Mouse (Mus musculus) lung, embryonic 14.5 days (tissue): ENCODE measurements around the gene Eno2. TPM values are rescaled to one million over a fixed set of nuclear protein-coding genes. Genes with fewer than 3 reads are reported as not detected.

Experiments used
- ATAC-seq: fragments of 200-750 bp; cut with Nextera tagmentation; 2 replicates; pipeline ENCODE4 v1.8.0; 2017; ENCODE audit warnings: mild to moderate bottlenecking, moderate TSS enrichment, moderate library complexity; ENCODE audit not compliant: insufficient read depth
- DNase-seq: peaks from one replicate; pipeline ENCODE4 v3.0.0-alpha.2; 2015
- H3K27ac ChIP-seq: fragments of 300-500 bp; sonication (generic); 2 replicates; pipeline ENCODE4 v1.5.1; 2014; ENCODE audit warnings: low read depth, mild to moderate bottlenecking, moderate library complexity
- H3K27me3 ChIP-seq: fragments of 300-500 bp; sonication (generic); 2 replicates; pipeline ENCODE4 v1.6.1; 2014; ENCODE audit warnings: low read length, control low read depth; ENCODE audit not compliant: insufficient read depth
- H3K36me3 ChIP-seq: fragments of 300-500 bp; sonication (generic); 2 replicates; pipeline ENCODE4 v1.6.1; 2014; ENCODE audit warnings: control low read depth; ENCODE audit not compliant: insufficient read depth
- H3K4me1 ChIP-seq: fragments of 300-500 bp; sonication (generic); 2 replicates; pipeline ENCODE4 v1.6.1; 2014; ENCODE audit warnings: antibody characterized with exemption, control low read depth; ENCODE audit not compliant: insufficient read depth
- H3K4me2 ChIP-seq: fragments of 300-500 bp; sonication (generic); 2 replicates; pipeline ENCODE4 v1.6.1; 2014; ENCODE audit warnings: mild to moderate bottlenecking
- H3K4me3 ChIP-seq: fragments of 300-500 bp; sonication (generic); 2 replicates; pipeline ENCODE4 v1.5.1; 2014; ENCODE audit warnings: low read depth, low read length
- H3K9ac ChIP-seq: fragments of 300-500 bp; sonication (generic); 2 replicates; pipeline ENCODE4 v1.6.1; 2014
- H3K9me3 ChIP-seq: fragments of 300-500 bp; sonication (generic); 2 replicates; pipeline ENCODE4 v1.6.1; 2016; ENCODE audit warnings: low read depth, low read length, control low read depth
- CTCF ChIP-seq: IDR thresholded peaks from 2 replicates; pipeline ENCODE4 v1.5.1; 2016; ENCODE audit warnings: antibody characterized with exemption, low read depth
- WGBS: fragments of 180-500 bp; shearing (Covaris S2); extraction: QIAGEN DNeasy Blood & Tissue Kit; methylation state at CpG from one replicate; pipeline ENCODE4 v1.1.7; 2014; 5-methylcytosine and 5-hydroxymethylcytosine counted together
- polyA plus RNA-seq: library from polyadenylated mRNA; unstranded; fragments of >200 nt; fragmentation: Nextera tagmentation; extraction: Ambion mirVana; gene quantifications from 2 replicates; pipeline ENCODE4 v1.2.1, GENCODE M21; 2014

Eno2 gene
- polyA plus RNA-seq, 1 experiment from 2014 or later = 4.1 TPM

- ATAC-seq = peak; percentile 68
- under 1% methylated on average over 78 of the region's 100 CpGs for WGBS
These were observed 13.5 kb downstream of the Eno2 start, which contains the start of the genes Gm45234 and Atn1 for GRCm38 (mm10) chr6:124755831-124756595. Gene Gm45234, minus strand, starts transcription at chr6:124756021. Gene Atn1, minus strand, starts transcription at chr6:124756524.

GRCm38 (mm10) chr6:124755306-124755705 lies 14.2 kb downstream of the Eno2 start:
- Histone ChIP-seq H3K27me3 (no peaks in the 10 kb centered on the region), H3K4me2 (peak overlapping the region; percentile 78), H3K4me1 (peaks cover 22% of the 10 kb centered on the region), H3K9ac (peak overlapping the region; percentile 90), H3K4me3 (peak overlapping the region; percentile 78), H3K36me3 (peaks cover 9% of the 10 kb centered on the region; the same call in 1 of the 2 replicates), H3K9me3 (no peaks in the 10 kb centered on the region), H3K27ac (peak overlapping the region; percentile 97)
- ATAC-seq (no peak), DNase-seq (peak; percentile 24)
- TF ChIP-seq CTCF = no peak
- 4% methylated on average over 3 of the region's 3 CpGs for WGBS

More at GRCm38 (mm10) chr6:124755831-124756595, 13.5 kb downstream of the Eno2 start, which contains the start of the genes Gm45234 and Atn1:
- peak; percentile 81 for DNase-seq
- H3K4me2 ChIP-seq = peak within 1 kb of the TSS; percentile 78
- no peak for TF ChIP-seq CTCF
- peaks cover 22% of the 10 kb centered on the region for H3K4me1 ChIP-seq
- H3K4me3 ChIP-seq = peak within 1 kb of the TSS; percentile 78
- no peaks in the 10 kb centered on the region for H3K27me3 ChIP-seq
- peak within 1 kb of the TSS; percentile 90 for H3K9ac ChIP-seq
- H3K27ac ChIP-seq = peak within 1 kb of the TSS; percentile 97
- H3K9me3 ChIP-seq = no peaks in the 10 kb centered on the region
- H3K36me3 ChIP-seq = peaks cover 9% of the 10 kb centered on the region; the same call in 1 of the 2 replicates

GRCm38 (mm10) chr6:124753861-124754260 lies 15.6 kb downstream of the Eno2 start:
- Histone ChIP-seq H3K9me3 (no peaks in the 10 kb centered on the region), H3K4me1 (peaks cover 19% of the 10 kb centered on the region), H3K27ac (no peak overlapping the region), H3K4me3 (no peak overlapping the region), H3K36me3 (peaks cover 21% of the 10 kb centered on the region), H3K9ac (no peak overlapping the region), H3K4me2 (peak overlapping the region; percentile 5; the same call in 1 of the 2 replicates), H3K27me3 (no peaks in the 10 kb centered on the region)
- TF ChIP-seq CTCF = no peak
- ATAC-seq (no peak), DNase-seq (no peak)
- 84% methylated on average over 2 of the region's 2 CpGs for WGBS

GRCm38 (mm10) chr6:124750405-124750804 lies 19.1 kb downstream of the Eno2 start:
- 82% methylated on average over 8 of the region's 8 CpGs for WGBS
- TF ChIP-seq CTCF = no peak
- no peaks in the 10 kb centered on the region for H3K9me3 ChIP-seq
- H3K4me1 ChIP-seq = peaks cover 19% of the 10 kb centered on the region; the same call in 1 of the 2 replicates
- no peak overlapping the region for H3K4me2 ChIP-seq
- DNase-seq = no peak
- H3K27ac ChIP-seq = no peak overlapping the region
- ATAC-seq = no peak
- H3K36me3 ChIP-seq = peaks cover 50% of the 10 kb centered on the region
- no peak overlapping the region for H3K4me3 ChIP-seq
- H3K27me3 ChIP-seq = no peaks in the 10 kb centered on the region
- no peak overlapping the region for H3K9ac ChIP-seq

- Histone ChIP-seq H3K9me3 (no peaks in the 10 kb centered on the region), H3K36me3 (peaks cover 69% of the 10 kb centered on the region), H3K9ac (peak overlapping the region; percentile 73), H3K4me1 (0 out of 2 replicates have a peak, but pooled peaks cover 7% of the 10 kb centered on the region), H3K27ac (no peak overlapping the region; the same call in 1 of the 2 replicates), H3K4me2 (peak overlapping the region; percentile 97), H3K27me3 (no peaks in the 10 kb centered on the region), H3K4me3 (peak overlapping the region; percentile 44; the same call in 1 of the 2 replicates)
- WGBS = 90% methylated on average over 7 of the region's 7 CpGs
- no peak for ATAC-seq
- DNase-seq = peak; percentile 7
- TF ChIP-seq CTCF = no peak
These were observed 22.5 kb downstream of the Eno2 start for GRCm38 (mm10) chr6:124746654-124747632.

GRCm38 (mm10) chr6:124746296-124746605 lies 23.2 kb downstream of the Eno2 start:
- peak overlapping the region; percentile 73 for H3K9ac ChIP-seq
- H3K36me3 ChIP-seq = peaks cover 69% of the 10 kb centered on the region
- TF ChIP-seq CTCF = no peak
- ATAC-seq = peak; percentile 3; the same call in 1 of the 2 replicates
- whole genome bisulfite sequencing = 19% methylated on average over 8 of the region's 8 CpGs
- H3K9me3 ChIP-seq = no peaks in the 10 kb centered on the region
- H3K4me1 ChIP-seq = 0 out of 2 replicates have a peak, but pooled peaks cover 11% of the 10 kb centered on the region
- no peak for DNase-seq
- no peaks in the 10 kb centered on the region for H3K27me3 ChIP-seq
- peak overlapping the region; percentile 88 for H3K27ac ChIP-seq
- H3K4me3 ChIP-seq = peak overlapping the region; percentile 44
- H3K4me2 ChIP-seq = peak overlapping the region; percentile 97
